Mouse (Mus musculus): ENCODE measurements at regions not wholly inside any gene's neighbourhood (a gene's known extent, or its start where the extent isn't known, plus 50 kb on each side); places are given as distances from the start of the nearest gene placed in this dataset.

GRCm38 (mm10) chr15:59954345-59954744, 62.1 kb downstream of the 4933412E24Rik start:
- no peak for DNase-seq (ENCODE audit: extremely low read depth, low read depth)

GRCm38 (mm10) chr15:59953857-59954256, 62.6 kb downstream of the 4933412E24Rik start:
- DNase-seq (ENCODE audit: extremely low read depth, low read depth), result no peak

- peak; percentile 39 for DNase-seq (ENCODE audit: extremely low read depth, low read depth)
Measured at GRCm38 (mm10) chr15:59950617-59951216, 65.7 kb downstream of the 4933412E24Rik start.

GRCm38 (mm10) chr15:59945208-59945607, 71.2 kb downstream of the 4933412E24Rik start:
- DNase-seq (ENCODE audit: extremely low read depth, low read depth), result no peak

GRCm38 (mm10) chr15:59936486-59936885, 79.9 kb downstream of the 4933412E24Rik start:
- DNase-seq (ENCODE audit: extremely low read depth, low read depth), result no peak

- DNase-seq (ENCODE audit: extremely low read depth, low read depth), result no peak
Measured at GRCm38 (mm10) chr15:59913860-59914259, 102.6 kb downstream of the 4933412E24Rik start.

- no peak for DNase-seq (ENCODE audit: extremely low read depth, low read depth)
Measured at GRCm38 (mm10) chr15:59908300-59908699, 108.1 kb downstream of the 4933412E24Rik start.

GRCm38 (mm10) chr15:59905832-59906797, 110.3 kb downstream of the 4933412E24Rik start:
- DNase-seq (ENCODE audit: extremely low read depth, low read depth), result no peak

GRCm38 (mm10) chr15:59904741-59905140, 111.7 kb downstream of the 4933412E24Rik start:
- DNase-seq (ENCODE audit: extremely low read depth, low read depth), result no peak

GRCm38 (mm10) chr15:59888996-59889395, 127.4 kb downstream of the 4933412E24Rik start:
- DNase-seq (ENCODE audit: extremely low read depth, low read depth), result no peak

- no peak for DNase-seq (ENCODE audit: extremely low read depth, low read depth)
Measured at GRCm38 (mm10) chr15:59888131-59888459, 128.3 kb downstream of the 4933412E24Rik start.

- DNase-seq (ENCODE audit: extremely low read depth, low read depth), result no peak
Measured at GRCm38 (mm10) chr15:59887381-59888130, 128.9 kb downstream of the 4933412E24Rik start.

- no peak for DNase-seq (ENCODE audit: extremely low read depth, low read depth)
Measured at GRCm38 (mm10) chr15:59886036-59886435, 130.4 kb downstream of the 4933412E24Rik start.

GRCm38 (mm10) chr15:59882444-59882843, 134.0 kb downstream of the 4933412E24Rik start:
- DNase-seq (ENCODE audit: extremely low read depth, low read depth), result no peak

GRCm38 (mm10) chr15:59880426-59880825, 136.0 kb downstream of the 4933412E24Rik start:
- no peak for DNase-seq (ENCODE audit: extremely low read depth, low read depth)

GRCm38 (mm10) chr15:59879311-59879710, 137.1 kb downstream of the 4933412E24Rik start:
- no peak for DNase-seq (ENCODE audit: extremely low read depth, low read depth)

- DNase-seq (ENCODE audit: extremely low read depth, low read depth), result no peak
Measured at GRCm38 (mm10) chr15:59876279-59876742, 140.1 kb downstream of the 4933412E24Rik start.

- DNase-seq (ENCODE audit: extremely low read depth, low read depth), result no peak
Measured at GRCm38 (mm10) chr15:59866701-59867100, 149.7 kb downstream of the 4933412E24Rik start.

GRCm38 (mm10) chr15:59864746-59865499, 151.5 kb downstream of the 4933412E24Rik start:
- no peak for DNase-seq (ENCODE audit: extremely low read depth, low read depth)

- no peak for DNase-seq (ENCODE audit: extremely low read depth, low read depth)
Measured at GRCm38 (mm10) chr15:59852271-59853000, 164.0 kb downstream of the 4933412E24Rik start.
